Mouse (Mus musculus) brain, embryonic 14.5 days (tissue): Measurements from ENCODE around the gene Lin7a.

Experiments
- CTCF ChIP-seq: fragments of 200-500 bp; IDR thresholded peaks from 2 replicates; pipeline ENCODE4 v1.5.1; 2012; ENCODE audit warnings: inconsistent platforms, mild to moderate bottlenecking, moderate library complexity, borderline replicate concordance; ENCODE audit not compliant: insufficient read depth, insufficient read length; ENCODE audit errors: extremely low read depth
- POLR2A ChIP-seq: fragments of 200-500 bp; IDR thresholded peaks from 2 replicates; pipeline ENCODE4 v1.6.1; 2012; ENCODE audit warnings: mild to moderate bottlenecking, inconsistent platforms, borderline replicate concordance; ENCODE audit not compliant: poor library complexity, insufficient read depth, insufficient read length, severe bottlenecking; ENCODE audit errors: extremely low read depth

GRCm38 (mm10) chr10:107256451-107256960, 15.0 kb upstream of the Lin7a start:
- no peak for TF ChIP-seq POLR2A
- TF ChIP-seq CTCF = no peak
